Mouse (Mus musculus) bone marrow macrophage, adult 2 months (primary cell): ENCODE results near the gene Gm340. TPM values are rescaled to one million over a fixed set of nuclear protein-coding genes. Genes with fewer than 3 reads are reported as not detected.

Experiments used
- H3K27ac ChIP-seq: 2 replicates; pipeline ENCODE4 v1.5.1; 2012; ENCODE audit warnings: low read depth, low read length; ENCODE audit not compliant: insufficient read depth
- H3K4me1 ChIP-seq: 2 replicates; pipeline ENCODE4 v1.6.1; 2012; ENCODE audit warnings: low read length; ENCODE audit not compliant: control insufficient read depth, insufficient read depth
- H3K4me3 ChIP-seq: 2 replicates; pipeline ENCODE4 v1.5.1; 2012; ENCODE audit warnings: mild to moderate bottlenecking, low read length, moderate library complexity; ENCODE audit not compliant: insufficient read depth
- CTCF ChIP-seq: IDR thresholded peaks from 2 replicates; pipeline ENCODE4 v1.5.1; 2012; ENCODE audit warnings: low read depth, mild to moderate bottlenecking, low read length, moderate library complexity
- POLR2A ChIP-seq: IDR thresholded peaks from 2 replicates; pipeline ENCODE4 v1.6.1; 2012; ENCODE audit warnings: mild to moderate bottlenecking, low read depth, low read length, borderline replicate concordance
- polyA plus RNA-seq: library from polyadenylated mRNA; stranded (reverse); fragments of >200 nt; gene quantifications from 2 replicates; pipeline ENCODE4 v1.2.4, GENCODE M21; 2012; ENCODE audit not compliant: missing spikeins, insufficient read depth, insufficient read length

Gm340 gene
- 6.5 and 7.1 TPM in 2 replicates for polyA plus RNA-seq

DNA sequence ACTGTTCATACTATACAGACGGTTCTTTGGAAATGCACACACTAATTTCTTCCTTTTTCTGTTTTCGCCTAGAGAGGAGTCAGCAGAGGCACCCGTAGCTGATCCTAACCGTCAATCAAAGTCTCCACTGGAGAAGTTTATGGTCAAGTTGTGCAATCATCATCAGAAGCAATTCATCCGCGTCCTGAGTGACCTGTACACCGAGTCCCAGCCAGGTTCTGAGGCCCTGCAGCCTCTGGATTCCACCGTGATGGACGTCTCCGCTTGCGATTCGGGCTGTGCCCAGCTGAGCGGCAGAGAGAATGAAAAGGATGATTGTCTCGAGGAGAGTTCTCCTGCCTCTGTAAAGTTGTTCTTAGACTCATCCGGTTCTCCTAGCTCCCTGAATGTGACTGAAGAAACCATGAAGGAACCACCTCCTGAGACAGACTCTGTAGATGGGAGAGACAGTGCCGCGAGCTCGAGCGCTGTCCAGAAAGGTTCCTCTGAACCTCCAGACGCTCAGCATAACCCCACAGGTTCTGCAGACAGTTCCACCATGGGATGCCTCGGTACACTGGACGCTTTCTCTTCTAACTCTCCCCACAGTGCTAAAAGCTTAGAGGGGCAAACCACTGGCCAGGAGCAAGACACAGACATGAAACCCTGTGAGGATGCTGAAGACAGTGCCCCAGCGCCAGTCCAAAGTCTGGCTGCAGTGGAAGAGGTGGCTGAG lies at the start of gene Gm340:
TSS of gene Gm340 (plus strand) at position 665 of the 715 bp plus-strand sequence.
- TF ChIP-seq POLR2A (no peak), CTCF (no peak)
- Histone ChIP-seq H3K4me3 (no peak within 1 kb of the TSS), H3K27ac (no peak within 1 kb of the TSS), H3K4me1 (peaks cover 4% of the 10 kb centered on the region; the same call in 1 of the 2 replicates)

DNA sequence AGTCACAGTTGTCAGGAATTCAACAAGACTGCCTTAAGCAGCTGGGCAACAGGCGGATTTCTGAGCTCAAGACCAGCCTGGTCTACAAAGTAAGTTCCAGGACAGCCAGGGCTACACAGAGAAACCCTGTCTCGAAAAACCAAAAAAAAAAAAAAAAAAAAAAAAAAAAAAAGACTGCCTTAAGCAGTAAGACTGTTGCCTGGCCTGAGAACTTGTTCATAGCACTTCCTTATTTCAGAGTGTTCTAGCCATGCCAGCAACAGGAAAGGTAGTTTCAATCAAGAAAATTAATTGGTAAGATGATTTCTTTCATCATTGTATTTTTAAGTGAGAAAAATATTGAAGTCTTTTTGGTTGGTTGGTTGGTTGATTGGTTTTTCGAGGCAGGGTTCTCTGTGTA lies 48.1 kb upstream of the Gm340 start:
- H3K4me3 ChIP-seq, result no peak overlapping the region
- H3K4me1 ChIP-seq, result peaks cover 13% of the 10 kb centered on the region
- TF ChIP-seq POLR2A (no peak), CTCF (no peak)
- H3K27ac ChIP-seq, result no peak overlapping the region

DNA sequence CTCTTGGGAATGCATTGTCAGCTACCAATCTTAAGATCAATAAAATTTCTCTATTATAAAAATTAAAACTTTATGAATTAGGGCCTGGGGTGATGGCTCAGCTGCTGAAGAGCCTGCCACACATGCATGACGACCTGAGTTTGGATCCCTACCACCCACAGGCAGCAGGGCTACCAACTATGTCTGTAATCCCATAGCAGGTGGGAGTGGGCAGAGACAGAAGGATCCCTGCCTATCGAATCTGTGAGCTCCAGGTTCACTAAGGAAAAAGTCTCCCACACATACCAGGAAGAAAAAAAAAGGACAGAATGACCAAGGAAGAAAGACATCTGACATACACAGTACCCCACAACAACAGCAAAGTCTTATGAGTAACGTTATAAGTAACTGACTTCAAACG lies 25.2 kb upstream of the Gm340 start:
- Histone ChIP-seq H3K4me3 (no peak overlapping the region), H3K4me1 (no peaks in the 10 kb centered on the region), H3K27ac (no peak overlapping the region)
- no peak for TF ChIP-seq CTCF
- no peak for TF ChIP-seq POLR2A

DNA sequence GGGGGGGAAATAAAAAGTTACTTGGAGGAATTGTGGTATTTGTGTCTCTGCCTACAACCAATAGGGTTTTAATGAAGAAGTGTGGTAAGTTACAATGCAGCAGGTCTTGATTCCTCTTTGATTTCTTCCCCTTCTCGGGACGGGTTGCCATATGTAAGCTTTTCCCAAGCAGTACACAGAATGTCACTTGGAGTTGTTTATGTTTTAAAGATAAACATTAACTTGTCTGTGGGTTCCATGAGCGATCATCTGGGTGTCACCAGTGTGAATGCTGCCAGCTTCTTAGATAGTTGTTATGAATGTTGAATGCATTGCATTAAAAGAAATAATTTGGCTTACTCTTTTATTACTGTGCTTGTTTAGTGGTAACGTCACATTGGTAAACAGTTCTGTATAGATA lies 24.7 kb upstream of the Gm340 start:
- Histone ChIP-seq H3K4me3 (no peak overlapping the region), H3K27ac (no peak overlapping the region), H3K4me1 (no peaks in the 10 kb centered on the region)
- TF ChIP-seq CTCF (no peak), POLR2A (no peak)

DNA sequence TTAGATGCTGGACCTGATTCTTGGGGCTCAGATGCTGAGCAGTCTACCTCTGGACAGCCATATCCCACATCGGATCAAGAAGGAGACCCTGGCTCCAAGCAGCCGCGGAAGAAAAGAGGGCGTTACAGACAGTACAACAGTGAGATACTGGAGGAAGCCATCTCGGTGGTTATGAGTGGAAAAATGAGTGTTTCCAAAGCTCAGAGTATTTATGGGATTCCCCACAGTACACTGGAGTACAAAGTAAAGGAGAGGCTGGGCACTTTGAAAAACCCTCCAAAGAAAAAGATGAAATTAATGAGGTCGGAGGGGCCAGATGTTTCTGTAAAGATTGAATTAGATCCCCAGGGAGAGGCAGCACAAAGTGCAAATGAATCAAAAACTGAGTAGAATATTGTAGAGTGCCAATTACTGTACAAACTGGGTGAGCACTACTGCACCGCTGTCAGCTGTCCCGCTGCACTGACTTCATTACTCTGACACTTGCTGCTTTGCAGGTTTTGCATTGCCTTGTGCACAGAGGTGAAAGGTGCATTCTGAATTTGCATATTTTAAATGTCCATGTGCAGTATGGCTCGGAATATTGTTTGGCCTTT lies 23.2 kb upstream of the Gm340 start:
- Histone ChIP-seq H3K4me1 (no peaks in the 10 kb centered on the region), H3K4me3 (no peak overlapping the region), H3K27ac (no peak overlapping the region)
- TF ChIP-seq POLR2A, result no peak

DNA sequence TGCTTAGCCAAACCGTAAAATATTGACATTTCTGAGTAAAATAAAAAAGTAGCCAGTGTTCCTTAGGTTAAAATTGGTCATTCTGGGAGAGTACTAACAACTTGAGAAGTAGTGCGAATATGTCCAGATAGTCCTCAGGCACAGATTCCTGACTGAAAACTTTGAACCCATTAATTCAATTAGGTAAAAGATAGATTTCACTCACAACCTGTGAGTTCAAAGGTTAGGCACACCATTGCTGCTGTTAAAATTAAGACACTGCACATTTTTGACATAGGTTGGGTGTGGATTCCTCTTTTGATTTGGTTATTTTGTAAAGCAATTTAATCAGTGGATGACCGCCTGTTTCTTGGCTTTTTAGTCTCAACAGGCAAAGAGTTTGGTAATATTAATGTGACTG lies 21.3 kb upstream of the Gm340 start:
- Histone ChIP-seq H3K4me3 (no peak overlapping the region), H3K4me1 (no peaks in the 10 kb centered on the region), H3K27ac (no peak overlapping the region)
- no peak for TF ChIP-seq CTCF
- no peak for TF ChIP-seq POLR2A

DNA sequence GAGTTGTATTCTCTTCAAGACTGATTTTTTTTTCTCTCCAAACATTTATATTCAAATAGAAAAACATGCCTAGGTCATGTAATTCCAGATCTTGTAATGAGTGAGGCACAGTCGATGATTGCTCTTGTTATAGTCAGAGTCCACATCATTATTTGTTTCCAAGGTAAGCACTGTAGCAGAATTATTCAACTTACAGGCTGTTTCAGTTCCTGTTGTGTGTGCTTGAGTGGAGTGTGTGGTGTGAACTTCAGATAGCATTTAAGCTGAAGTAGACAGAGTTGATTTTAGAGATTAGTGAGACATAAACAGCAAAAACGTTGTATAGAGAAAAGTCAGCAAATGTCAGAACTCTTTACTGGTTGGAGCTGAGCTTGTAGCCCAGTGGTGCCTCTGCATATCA lies 13.4 kb upstream of the Gm340 start:
- no peak for TF ChIP-seq CTCF
- no peak for TF ChIP-seq POLR2A
- no peak overlapping the region for H3K27ac ChIP-seq
- H3K4me3 ChIP-seq, result no peak overlapping the region
- peaks cover 6% of the 10 kb centered on the region; the same call in 1 of the 2 replicates for H3K4me1 ChIP-seq

DNA sequence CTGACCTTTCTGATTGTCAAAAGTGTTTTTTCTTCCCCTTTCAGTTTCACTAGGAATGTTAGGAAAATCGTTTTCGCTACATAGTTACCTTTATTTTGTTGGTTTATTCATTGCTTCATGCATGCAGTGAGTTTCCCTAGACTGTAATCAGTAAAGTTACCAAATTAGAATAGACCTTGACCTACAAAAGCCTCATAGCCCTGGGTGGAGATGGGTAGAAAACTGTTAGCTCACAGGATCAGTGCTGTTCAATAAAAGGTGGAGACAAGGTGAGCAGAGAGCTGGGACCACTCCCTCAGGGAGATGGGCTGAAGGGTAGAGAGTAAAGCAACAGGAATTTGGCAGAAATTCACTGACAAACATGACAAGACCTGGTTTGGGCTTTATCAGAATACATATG lies 8.5 kb upstream of the Gm340 start:
- no peak overlapping the region for H3K27ac ChIP-seq
- no peak for TF ChIP-seq CTCF
- TF ChIP-seq POLR2A, result no peak
- peaks cover 2% of the 10 kb centered on the region; the same call in 1 of the 2 replicates for H3K4me1 ChIP-seq
- H3K4me3 ChIP-seq, result no peak overlapping the region

DNA sequence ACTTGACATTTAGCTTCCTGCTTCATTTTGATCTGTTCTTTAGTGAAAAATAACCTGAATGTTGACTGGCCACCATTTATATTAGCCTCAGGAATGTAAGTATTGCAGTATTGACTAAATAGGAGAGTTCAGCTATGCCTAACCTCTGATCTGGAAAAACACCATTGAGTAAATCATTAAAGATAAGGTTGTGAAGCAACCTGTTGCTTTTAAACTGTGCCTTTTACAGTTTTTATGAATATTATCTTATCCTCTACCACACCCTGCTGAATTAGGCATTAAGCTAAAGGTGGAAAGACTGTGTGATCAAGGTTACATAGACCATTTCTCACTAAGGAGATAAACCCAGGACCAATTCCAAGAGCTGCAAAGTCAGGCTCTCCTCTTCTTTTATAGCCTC lies 4.6 kb upstream of the Gm340 start:
- Histone ChIP-seq H3K4me3 (no peak overlapping the region), H3K27ac (no peak overlapping the region), H3K4me1 (peaks cover 4% of the 10 kb centered on the region; the same call in 1 of the 2 replicates)
- TF ChIP-seq POLR2A, result no peak
- TF ChIP-seq CTCF, result no peak

DNA sequence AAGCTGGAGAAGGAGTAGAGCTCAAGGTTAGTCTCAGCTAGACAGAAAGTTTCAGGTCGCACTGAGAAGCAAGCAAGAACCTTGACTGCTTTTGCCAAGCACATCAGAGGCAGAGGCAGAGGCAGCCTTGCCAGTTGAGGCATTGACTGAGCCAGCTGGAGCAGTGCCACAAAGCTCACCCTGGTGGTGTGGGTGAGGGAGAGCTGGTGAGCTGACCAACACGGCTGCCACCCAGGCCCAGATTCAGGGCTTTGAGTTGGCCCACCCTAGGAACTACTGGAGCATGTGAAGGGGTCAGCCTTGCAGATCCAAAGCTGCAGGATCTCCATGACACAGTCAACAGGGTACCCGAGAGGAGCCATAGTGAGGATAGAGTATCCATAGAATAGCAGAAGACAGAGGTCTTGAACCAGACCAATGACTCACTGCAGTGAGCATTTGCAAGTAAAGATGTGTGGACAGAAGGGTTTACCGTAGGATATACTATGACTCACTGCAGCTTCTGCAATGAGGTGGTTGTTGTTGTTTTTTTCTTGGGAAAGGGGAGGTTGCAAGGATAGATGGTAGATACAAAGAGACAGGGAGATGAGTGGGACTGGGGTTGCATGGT lies 2.8 kb upstream of the Gm340 start:
- no peak for TF ChIP-seq POLR2A
- no peak overlapping the region for H3K4me3 ChIP-seq
- peaks cover 4% of the 10 kb centered on the region; the same call in 1 of the 2 replicates for H3K4me1 ChIP-seq
- no peak overlapping the region for H3K27ac ChIP-seq
